Mouse (Mus musculus) cerebellum, adult 8-10 months (tissue): Measurements from ENCODE around the gene Lrrc25.

Source experiments
- DNase-seq: peaks from one replicate; pipeline ENCODE4 v3.0.0; 2022

The Lrrc25 gene

DNA sequence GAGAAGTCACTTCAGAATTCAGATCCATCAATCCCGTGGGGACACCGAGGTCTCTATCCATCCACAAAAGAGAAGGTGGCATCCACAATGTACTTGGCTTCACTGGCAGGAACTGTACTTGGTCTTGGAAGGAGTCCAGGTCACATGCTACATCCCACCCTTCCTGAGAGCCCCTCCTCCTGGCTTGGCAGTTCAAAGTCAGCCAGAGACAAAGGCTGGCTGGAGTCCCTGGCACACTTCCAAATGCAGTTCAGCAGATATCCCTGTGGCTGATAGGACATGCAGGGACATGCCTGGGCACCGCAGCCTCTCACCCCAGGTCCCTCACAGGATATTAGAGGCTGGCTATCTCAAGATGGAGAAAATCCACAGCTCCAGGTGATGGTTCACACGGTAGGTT is 33.4 kb downstream of the Lrrc25 start:
- no peak for DNase-seq

DNA sequence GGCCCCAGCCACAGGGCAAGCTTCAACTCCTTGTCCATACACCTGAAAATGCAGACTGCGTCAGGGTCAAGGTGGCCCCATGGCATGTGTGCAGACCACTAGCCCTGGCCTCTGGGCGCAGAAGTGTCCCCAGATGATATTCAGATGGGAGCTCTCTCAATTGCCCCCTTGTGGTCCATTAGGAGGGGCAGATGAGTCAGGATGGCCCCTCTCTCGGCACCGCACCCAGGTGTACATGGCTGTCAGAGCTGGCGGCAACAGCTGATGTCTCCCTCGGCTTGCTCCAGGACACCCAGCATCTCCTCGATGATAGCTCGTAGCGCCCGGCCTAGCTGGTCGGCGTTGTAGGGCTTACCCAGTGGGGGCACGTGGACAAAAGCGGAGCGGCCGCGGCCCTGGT is 34.4 kb downstream of the Lrrc25 start:
- no peak for DNase-seq

DNA sequence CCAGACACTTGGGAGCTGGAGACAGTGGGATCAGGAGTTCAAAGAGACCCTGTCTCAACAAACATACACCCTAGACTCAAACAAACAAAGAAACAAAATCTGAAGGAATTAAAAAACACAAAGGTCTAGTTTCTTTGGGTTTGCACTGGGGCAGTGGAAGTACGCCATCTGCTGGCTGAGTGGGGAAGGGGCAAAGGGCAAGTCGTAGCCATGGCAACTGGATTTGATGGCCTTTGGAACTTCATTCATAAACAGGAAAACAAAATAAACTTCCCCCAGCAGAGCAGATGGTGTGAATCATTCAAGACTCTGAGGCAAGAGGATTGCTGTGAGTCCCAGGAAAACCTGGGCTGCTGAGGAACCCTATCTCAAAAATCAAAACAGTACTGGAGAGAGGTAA is 37.3 kb downstream of the Lrrc25 start:
- no peak for DNase-seq

DNA sequence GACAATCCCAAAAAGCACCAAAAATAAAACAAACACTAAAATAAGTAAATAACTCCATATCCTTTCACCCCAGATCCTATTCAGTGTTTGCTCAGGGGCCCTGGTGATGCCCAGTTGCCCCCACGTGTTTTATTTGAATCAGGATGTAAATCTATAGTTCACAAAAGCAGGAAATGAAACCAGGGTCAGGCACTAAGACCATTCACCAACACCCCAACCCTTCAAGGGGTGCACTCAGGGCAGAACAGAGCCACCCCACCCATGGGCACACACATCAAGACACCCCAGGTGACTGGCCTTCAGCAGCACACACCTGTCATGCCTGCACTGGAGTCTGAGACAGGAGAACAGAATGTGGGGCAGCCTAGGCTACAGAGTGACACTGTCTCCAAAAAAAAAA is 38.2 kb downstream of the Lrrc25 start:
- no peak for DNase-seq

DNA sequence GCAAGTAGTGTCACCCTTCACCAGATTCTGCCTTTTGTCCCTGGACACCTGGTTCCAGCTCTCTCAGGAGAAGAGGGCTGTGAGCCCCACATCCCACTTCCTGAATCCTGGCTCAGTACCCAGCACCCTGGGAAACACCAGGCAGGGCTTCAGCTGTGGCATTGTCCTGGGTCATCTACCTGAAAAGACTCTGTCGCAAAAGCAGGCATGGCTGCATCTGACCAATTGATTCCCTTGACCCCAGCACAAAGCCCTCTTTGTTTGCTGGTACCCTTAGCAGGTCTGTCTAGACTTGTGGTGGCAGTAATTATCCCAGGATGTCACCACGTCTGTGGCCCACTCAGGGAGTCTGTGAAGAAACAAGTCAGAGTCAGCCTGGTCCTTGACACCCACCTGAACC is 39.5 kb downstream of the Lrrc25 start:
- DNase-seq, result no peak

DNA sequence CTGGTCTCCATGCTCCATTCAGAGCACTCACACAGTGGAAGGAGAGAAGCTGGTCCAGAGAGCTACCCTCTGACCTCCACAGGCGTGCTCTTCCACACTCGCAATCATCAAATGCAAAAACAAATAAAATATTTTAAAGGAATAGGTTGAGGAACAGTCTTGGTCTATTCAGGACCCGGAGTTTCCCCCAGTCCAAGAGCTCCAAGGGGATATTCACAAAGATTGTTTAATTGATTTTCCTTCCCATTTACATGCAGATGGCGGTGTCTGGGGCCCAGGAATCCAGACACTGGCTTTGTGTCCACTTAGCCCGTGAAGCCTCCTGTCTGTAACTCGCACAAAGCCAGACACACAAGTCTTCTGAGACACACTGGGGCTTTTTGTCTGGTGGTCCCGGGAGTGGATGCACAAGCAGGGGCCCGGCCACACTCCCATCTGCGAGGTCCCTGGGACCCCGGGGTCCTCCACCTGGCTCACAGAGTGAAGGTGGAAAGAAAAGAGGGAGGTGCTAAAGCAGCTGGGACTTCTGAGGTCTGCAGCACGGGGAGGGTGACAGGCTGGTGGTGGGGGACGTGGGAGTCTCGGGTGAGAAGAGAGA is 40.3 kb downstream of the Lrrc25 start:
- DNase-seq, result no peak

DNA sequence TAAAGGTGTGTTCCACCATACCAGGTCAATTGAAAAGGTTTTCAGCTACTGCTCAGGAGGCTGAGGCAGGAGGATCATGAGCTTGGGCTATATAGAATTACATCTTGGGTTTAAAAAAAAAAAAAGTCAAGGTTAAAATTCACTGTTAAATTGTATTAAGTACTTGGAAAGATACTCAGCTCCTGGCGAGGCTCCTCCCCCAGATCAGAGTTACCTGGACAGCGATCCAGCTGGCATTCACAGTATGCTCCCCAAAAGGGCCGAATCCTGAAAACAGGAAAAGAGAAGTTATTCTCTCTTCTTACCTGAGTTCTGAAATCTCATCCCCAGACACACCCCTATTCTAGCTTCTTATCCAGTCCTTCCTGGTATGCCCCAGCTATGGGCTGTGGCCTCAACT is 41.3 kb downstream of the Lrrc25 start:
- DNase-seq, result no peak

DNA sequence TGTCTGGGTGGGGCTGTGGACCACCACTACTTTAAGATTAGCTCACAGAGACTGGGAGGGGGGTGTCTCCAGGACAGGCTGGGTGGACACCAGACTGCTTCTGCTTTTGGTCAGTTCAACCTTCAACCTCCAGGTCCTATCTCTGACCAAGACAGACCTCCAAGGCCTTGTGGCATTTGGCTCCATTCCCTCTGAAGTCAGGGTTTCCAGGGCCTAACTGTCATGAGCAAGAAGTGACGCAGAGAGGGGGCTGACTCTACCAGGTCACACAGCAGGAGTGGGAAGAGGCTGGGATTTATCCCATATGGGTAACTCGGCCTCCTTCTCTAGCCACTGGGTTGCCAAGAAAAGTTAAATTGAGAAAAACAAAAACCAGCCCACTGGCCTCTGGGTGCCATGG is 41.8 kb downstream of the Lrrc25 start:
- DNase-seq, result no peak

DNA sequence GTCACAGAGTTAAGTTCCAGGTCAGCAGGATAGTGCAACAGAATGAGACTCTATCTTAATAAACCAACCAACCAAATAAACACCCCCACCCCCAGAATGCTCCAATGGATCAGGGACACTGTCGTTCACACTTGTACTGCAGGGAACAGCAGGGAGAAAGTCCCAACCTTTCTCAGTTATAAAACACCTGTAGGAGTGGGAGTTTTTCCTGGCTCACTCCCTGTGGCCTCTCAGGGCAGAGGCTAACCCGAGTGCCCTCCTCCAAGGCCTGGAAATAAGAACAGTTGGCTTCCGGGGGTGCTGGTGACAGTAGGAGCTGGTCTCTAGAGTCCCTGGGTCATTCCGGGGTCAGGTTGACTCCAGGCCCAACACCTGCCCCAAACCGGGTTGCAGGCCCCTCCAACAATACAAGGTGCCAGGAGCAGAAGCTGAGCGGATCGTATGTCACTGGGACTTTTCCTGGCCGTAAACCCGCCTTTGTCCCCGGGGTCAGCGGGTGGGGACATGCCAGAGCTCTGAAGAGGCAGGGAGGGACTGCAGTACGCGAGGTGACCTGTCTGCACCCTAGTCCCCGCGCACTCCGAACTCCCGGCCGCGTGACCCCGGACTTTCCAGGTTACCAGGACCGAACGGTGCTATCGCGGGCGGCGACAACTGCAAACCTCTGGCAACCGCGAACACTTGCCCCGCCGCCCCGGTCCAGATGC is 43.1 kb downstream of the Lrrc25 start:
- peak; percentile 31 for DNase-seq

DNA sequence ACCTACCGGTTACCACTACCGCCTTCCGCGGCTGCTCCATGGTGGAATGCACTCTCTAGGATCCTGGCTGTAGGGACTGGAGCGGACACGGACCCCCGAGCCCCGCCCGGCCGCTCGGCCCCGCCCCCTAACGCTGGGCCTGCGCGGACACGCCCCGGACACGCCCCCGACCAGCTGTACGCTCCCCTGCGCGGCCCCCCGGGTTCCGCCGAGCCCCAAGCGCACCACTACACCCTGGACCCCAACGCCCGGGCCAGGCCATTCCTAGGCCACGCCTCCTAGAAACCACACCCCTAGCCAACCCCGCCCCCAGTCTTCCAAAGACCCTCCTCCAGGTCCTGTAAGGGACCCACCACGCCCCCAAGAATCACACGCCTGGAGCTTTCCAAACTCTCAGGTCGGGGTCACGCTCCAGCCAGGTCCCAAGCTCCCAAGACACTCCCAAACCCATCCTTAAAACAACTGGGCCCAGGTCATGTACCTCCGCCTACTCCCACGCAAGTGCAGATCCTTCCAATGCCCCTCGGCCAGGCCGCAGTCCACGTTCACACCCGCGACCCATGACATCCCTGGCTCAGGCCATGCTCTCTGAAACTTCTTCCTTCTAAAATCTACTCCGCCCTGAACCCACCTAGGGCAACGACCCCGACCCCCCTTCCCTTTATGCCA is 43.8 kb downstream of the Lrrc25 start:
- DNase-seq, result peak; percentile 56

DNA sequence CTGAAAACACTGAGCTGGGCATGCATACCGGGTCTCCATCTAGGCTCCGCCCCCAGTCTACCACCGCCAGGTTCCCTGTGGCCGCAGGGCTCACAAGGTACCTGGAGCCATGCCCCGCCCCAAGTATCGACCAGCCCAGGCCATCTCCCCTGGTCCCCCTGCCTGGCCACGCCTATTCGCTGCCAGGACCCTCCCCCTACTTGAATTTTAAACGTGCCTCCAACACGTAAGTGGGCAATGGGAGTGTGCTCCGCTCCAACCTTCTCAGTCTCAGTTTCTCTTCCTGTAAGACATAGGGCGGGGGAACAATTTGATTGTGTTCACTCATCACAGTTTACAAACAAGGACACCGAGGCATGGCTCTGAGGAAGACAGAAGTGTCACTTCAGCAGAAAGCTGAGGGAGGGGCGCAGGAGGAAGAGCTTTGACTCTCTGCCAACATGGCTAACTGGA is 44.3 kb downstream of the Lrrc25 start, which contains the start of gene Pgpep1:
TSS of gene Pgpep1 (minus strand) at position 116 of the 453 bp plus-strand sequence.
- DNase-seq, result no peak

DNA sequence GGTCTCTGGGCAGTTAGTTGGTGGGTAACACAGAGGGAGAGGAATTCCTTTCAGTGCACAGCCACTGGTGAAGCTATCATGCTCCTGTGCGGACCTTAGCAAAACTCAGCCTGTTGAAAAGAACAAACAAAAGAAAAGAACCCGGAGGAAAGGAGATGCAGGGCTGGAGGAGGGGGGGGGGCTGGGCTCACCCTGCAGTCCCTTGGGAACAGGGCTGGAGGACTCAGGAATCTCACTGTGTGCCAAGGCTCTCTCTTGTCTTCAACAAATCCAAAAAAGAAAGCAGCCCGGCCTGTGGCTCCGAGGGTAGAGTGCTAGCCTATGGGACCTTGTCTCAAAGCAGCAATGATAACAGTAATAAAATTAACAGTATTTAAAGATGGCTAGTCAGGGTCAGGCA is 47.7 kb downstream of the Lrrc25 start:
- no peak for DNase-seq

DNA sequence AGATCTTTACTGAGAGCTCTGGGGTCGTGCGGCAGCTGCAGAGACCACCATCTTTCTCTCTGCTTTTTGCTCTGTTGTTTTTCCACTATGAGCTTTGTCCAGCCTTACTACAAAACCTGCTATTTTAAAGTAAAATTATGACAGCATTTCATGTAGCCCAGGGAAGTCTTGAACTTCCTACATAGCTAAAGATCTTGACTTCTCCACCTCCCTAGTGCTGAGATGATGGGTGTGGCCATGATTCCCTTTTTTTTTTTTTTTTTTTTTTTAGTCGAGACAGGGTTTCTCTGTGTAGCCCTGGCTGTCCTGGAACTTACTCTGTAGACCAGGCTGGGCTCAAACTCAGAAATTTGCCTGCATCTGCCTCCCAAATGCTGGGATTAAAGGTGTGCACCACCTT is 48.7 kb downstream of the Lrrc25 start:
- DNase-seq, result no peak

DNA sequence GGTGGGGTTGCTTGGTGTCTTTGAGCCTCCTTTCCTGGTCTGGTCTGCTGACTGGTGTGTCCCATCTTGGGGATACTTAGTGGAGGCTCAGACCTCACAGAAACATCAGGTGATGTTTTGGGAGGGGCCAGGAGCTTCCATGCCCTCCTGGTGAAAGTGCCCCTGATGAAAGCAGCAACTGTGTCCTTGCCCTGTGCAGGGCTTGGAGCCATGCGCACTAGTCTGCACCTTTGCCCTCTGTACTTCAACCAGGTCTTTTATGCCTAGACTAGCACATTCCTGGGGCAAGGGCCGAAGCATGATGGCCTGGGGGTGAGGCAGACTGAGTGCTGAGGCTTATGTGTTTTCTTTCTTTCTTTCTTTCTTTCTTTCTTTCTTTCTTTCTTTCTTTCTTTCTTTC is 49.6 kb downstream of the Lrrc25 start:
- DNase-seq, result no peak

DNA sequence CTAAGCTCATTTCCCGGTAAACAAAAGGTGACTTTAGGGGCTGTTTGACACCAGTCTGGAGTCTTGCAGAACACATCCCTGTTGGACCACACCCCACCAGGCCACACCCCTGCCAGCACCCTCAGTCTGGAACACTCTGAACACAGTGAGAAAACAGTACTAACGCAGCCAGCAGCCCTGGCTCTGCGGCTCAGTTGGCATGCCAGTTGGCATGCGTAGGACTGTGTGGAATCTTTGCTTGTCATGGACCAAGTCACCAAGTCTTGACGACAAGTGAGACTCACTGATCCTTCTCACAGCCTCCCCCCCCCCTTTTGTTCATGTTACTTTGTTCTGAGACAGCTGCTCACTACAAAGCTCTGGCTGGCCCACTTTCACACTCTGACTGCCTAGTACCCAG is 51.1 kb downstream of the Lrrc25 start:
- DNase-seq, result no peak
